Mouse (Mus musculus) embryonic facial prominence, embryonic 13.5 days (tissue): ENCODE measurements at regions not wholly inside any gene's neighbourhood (a gene's known extent, or its start where the extent isn't known, plus 50 kb on each side); places are given as distances from the start of the nearest gene placed in this dataset.

Experiments used
- ATAC-seq: fragments of 200-750 bp; cut with Nextera tagmentation; 2 replicates; pipeline ENCODE4 v1.8.0; 2017; ENCODE audit warnings: low read depth; ENCODE audit not compliant: insufficient number of reproducible peaks, insufficient read depth, low FRiP score, low TSS enrichment
- H3K27ac ChIP-seq: fragments of 300-500 bp; sonication (generic); 2 replicates; pipeline ENCODE4 v1.5.1; 2015; ENCODE audit warnings: moderate library complexity, mild to moderate bottlenecking, inconsistent platforms
- H3K27me3 ChIP-seq: fragments of 300-500 bp; sonication (generic); 2 replicates; pipeline ENCODE4 v1.6.1; 2015; ENCODE audit warnings: mild to moderate bottlenecking, inconsistent platforms
- H3K36me3 ChIP-seq: fragments of 300-500 bp; sonication (generic); 2 replicates; pipeline ENCODE4 v1.6.1; 2015; ENCODE audit warnings: mild to moderate bottlenecking, inconsistent platforms
- H3K4me1 ChIP-seq: fragments of 300-500 bp; sonication (generic); 2 replicates; pipeline ENCODE4 v1.6.1; 2015; ENCODE audit warnings: inconsistent platforms
- H3K4me2 ChIP-seq: fragments of 300-500 bp; sonication (generic); 2 replicates; pipeline ENCODE4 v1.6.1; 2015; ENCODE audit warnings: moderate library complexity, mild to moderate bottlenecking, inconsistent platforms
- H3K4me3 ChIP-seq: fragments of 300-500 bp; sonication (generic); 2 replicates; pipeline ENCODE4 v1.5.1; 2015; ENCODE audit warnings: mild to moderate bottlenecking, inconsistent platforms
- H3K9ac ChIP-seq: fragments of 300-500 bp; sonication (generic); 2 replicates; pipeline ENCODE4 v1.6.1; 2015; ENCODE audit warnings: mild to moderate bottlenecking, inconsistent platforms
- H3K9me3 ChIP-seq: fragments of 300-500 bp; sonication (generic); 2 replicates; pipeline ENCODE4 v1.6.1; 2016; ENCODE audit warnings: inconsistent platforms
- WGBS: fragments of 180-500 bp; shearing (Covaris S2); methylation state at CpG from one replicate; pipeline ENCODE4 v1.1.7; 2015; ENCODE audit warnings: mixed read lengths; 5-methylcytosine and 5-hydroxymethylcytosine counted together

DNA sequence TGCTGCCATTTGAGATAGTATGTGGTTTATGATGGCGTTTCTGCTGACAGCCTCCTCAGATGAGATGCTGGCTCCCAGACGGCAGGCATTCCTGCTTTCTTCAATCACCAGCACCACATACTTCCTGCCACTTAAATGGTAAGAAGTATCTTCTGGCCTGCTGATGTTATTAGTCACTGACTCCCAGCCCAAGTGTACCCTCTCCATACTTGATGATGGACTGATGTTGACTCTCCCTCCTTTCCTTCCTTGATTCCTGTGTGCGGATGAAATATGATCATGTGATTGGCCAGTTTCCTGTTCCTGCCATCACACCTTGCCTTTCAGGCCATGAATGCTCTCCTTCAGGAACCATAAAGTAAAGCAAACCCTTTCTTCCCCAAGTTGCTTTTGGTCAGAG, 50.8 kb upstream of the Rpl10-ps3 start:
- WGBS, result 71% methylated on average over 3 of the region's 3 CpGs
- Histone ChIP-seq H3K9me3 (no peaks in the 10 kb centered on the region), H3K9ac (no peak overlapping the region), H3K27me3 (no peaks in the 10 kb centered on the region), H3K4me2 (no peak overlapping the region), H3K4me3 (no peak overlapping the region), H3K27ac (no peak overlapping the region), H3K4me1 (no peaks in the 10 kb centered on the region), H3K36me3 (no peaks in the 10 kb centered on the region)
- no peak for ATAC-seq

DNA sequence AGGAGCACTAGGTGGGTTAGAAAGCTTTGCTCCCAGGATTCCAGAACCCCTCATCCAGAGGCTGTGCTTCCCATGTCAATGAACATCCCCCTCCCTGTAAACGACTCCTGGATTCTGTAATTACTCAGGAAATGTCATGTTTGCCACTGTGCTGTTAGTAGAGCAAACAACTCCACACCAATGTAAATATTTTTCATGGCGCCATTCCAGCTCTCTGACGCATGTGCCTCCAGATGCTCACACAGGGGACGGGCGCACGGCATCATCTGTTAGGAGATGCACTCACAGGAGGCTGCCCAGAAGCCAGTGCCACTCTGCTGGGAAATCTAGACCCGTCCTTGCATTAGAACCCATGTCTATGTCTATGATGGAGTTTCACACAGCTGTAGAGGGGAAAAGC, 51.3 kb upstream of the Rpl10-ps3 start:
- 76% methylated on average over 7 of the region's 7 CpGs for WGBS
- Histone ChIP-seq H3K27me3 (no peaks in the 10 kb centered on the region), H3K4me2 (no peak overlapping the region), H3K9ac (no peak overlapping the region), H3K27ac (no peak overlapping the region), H3K36me3 (no peaks in the 10 kb centered on the region), H3K4me3 (no peak overlapping the region), H3K4me1 (no peaks in the 10 kb centered on the region), H3K9me3 (no peaks in the 10 kb centered on the region)
- no peak for ATAC-seq

DNA sequence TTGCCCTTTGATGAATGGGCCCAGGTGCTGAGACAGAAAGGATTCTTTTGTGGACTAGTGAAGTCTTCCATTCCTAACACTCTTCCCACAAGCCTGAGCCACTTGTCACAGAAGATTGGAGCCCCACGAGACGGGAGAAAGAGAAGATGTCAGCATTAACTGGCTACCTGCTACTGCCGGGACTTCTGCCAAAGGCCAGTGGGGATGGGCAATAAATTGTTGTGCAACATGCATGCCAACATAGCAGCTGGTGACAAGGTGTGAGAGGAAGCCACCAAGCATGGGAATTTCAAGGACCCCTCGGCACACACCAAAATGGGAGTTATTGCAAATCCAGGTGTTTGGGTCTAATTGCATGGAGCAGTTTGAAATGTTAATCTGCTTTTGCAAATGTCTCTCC, 63.6 kb upstream of the Rpl10-ps3 start:
- no peak for ATAC-seq
- Histone ChIP-seq H3K4me3 (no peak overlapping the region), H3K4me2 (no peak overlapping the region), H3K27ac (no peak overlapping the region), H3K9ac (no peak overlapping the region), H3K4me1 (no peaks in the 10 kb centered on the region), H3K9me3 (no peaks in the 10 kb centered on the region), H3K27me3 (no peaks in the 10 kb centered on the region), H3K36me3 (no peaks in the 10 kb centered on the region)
- WGBS, result 85% methylated on average over 4 of the region's 4 CpGs

DNA sequence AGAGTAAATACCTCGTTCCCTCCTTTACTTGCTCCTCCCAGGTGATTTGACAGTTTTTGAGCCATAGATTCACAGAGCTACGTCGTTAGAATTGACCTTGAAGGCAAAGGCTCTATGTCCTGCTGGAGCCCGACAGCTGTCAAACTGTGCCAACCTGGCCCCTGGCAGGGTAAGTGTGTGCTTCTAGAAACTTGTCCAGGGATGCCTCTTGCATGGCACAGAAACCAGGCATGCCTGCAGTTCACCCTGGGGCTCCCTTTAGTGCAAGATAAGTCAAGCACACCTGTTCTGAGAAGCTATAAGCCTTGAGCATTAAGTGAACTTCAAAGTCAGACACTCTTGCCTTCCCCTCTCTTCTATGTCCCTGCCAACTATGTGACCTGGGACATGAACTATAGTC, 64.1 kb upstream of the Rpl10-ps3 start:
- WGBS, result 70% methylated on average over 4 of the region's 4 CpGs
- Histone ChIP-seq H3K27ac (no peak overlapping the region), H3K9ac (no peak overlapping the region), H3K36me3 (no peaks in the 10 kb centered on the region), H3K4me3 (no peak overlapping the region), H3K4me1 (no peaks in the 10 kb centered on the region), H3K4me2 (no peak overlapping the region), H3K27me3 (no peaks in the 10 kb centered on the region), H3K9me3 (no peaks in the 10 kb centered on the region)
- no peak for ATAC-seq

DNA sequence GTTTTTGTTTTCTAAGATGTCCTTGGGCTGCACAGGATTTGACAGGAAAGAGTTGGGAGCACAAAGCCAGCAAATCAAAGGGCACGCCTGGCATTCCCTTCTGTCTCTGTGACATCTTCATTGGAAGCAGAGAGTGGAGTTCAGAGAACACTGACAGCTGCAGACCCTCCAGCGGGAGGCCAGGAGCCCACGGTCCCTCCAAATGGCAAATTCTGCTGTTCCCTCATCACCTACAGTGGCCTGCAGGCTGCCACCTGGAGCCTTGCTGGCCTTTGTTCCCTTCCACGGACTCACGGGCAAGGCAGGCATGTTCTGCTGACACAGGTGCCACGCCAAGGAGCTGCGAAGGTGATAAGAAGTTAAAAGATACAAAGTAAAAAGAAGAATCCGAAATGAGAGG, 68.2 kb upstream of the Rpl10-ps3 start:
- Histone ChIP-seq H3K4me2 (no peak overlapping the region), H3K4me3 (no peak overlapping the region), H3K9me3 (no peaks in the 10 kb centered on the region), H3K9ac (no peak overlapping the region), H3K36me3 (no peaks in the 10 kb centered on the region), H3K27me3 (no peaks in the 10 kb centered on the region), H3K27ac (no peak overlapping the region), H3K4me1 (0 out of 2 replicates have a peak, but pooled peaks cover 4% of the 10 kb centered on the region)
- no peak for ATAC-seq
- 78% methylated on average over 8 of the region's 8 CpGs for WGBS

DNA sequence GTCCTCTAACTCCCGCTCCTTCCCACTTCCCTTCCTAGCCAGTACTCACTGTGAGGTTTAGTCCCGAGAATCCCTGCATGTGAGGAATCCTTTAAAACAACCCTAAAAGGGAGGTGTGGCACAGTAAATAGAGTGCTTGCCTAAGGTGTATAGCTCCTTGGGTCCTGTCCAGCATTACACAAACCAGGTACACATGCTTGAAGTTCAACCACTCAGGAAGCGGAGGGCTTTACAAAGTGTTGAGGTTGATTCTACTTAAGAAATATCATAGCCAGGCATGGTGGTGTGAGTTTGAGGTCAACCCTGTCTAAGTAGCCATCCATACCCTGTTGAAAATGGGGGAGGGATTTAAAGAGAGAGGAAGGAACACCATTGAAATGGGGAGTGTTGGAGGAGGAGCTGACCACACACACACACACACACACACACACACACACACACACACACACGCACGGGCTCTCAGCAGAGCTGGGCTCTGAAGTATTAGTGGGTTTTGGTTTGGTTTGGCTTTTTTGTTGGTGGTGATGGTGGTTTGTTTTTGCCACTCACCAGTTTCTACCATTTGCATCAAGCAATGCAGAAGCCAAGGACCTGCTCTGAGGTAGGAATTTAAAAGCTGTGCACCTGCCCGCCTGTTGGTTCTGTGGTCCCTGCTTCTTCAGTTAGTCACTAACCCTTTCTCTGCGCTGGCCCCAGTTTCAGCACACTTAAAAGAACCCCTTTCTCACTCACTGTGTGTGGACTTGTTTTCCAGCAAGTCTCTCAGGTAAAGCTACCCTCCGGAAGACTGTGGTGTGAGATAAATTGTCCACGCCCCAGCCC, 69.0 kb upstream of the Rpl10-ps3 start:
- Histone ChIP-seq H3K36me3 (no peaks in the 10 kb centered on the region), H3K4me2 (no peak overlapping the region), H3K4me1 (0 out of 2 replicates have a peak, but pooled peaks cover 4% of the 10 kb centered on the region), H3K27me3 (no peaks in the 10 kb centered on the region), H3K9ac (no peak overlapping the region), H3K9me3 (no peaks in the 10 kb centered on the region), H3K4me3 (no peak overlapping the region), H3K27ac (no peak overlapping the region)
- whole genome bisulfite sequencing, result 80% methylated on average over 9 of the region's 9 CpGs
- ATAC-seq, result no peak

DNA sequence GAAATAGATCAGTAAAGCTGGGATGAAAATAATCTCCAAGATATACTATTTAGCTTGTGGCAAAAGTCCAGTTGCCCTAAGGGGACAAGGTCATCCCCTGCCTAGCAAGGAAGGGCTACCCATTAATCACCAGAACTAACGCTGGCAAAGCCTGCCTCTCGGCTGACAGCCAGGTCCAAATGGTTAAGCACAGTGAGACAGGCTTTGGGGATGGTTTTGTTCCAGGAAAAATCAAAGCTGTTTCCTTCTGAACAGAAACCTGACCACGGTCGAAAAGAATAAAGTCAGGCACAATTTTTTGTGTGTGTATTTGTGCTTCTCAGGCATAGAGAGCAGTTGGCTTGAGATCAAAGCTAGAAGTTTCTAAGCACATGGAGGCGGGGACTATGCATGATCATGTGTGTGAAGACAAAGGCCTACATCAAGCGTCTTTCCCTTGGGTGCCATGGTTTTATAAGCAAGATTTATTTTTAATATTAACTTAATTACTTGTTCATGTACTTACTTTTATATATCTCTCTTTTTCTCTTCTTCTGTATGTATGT, 70.1 kb upstream of the Rpl10-ps3 start:
- Histone ChIP-seq H3K36me3 (no peaks in the 10 kb centered on the region), H3K4me2 (no peak overlapping the region), H3K4me1 (0 out of 2 replicates have a peak, but pooled peaks cover 4% of the 10 kb centered on the region), H3K4me3 (no peak overlapping the region), H3K27ac (no peak overlapping the region), H3K9me3 (no peaks in the 10 kb centered on the region), H3K9ac (no peak overlapping the region), H3K27me3 (no peaks in the 10 kb centered on the region)
- WGBS, result 47% methylated on average over 6 of the region's 6 CpGs
- ATAC-seq, result no peak

DNA sequence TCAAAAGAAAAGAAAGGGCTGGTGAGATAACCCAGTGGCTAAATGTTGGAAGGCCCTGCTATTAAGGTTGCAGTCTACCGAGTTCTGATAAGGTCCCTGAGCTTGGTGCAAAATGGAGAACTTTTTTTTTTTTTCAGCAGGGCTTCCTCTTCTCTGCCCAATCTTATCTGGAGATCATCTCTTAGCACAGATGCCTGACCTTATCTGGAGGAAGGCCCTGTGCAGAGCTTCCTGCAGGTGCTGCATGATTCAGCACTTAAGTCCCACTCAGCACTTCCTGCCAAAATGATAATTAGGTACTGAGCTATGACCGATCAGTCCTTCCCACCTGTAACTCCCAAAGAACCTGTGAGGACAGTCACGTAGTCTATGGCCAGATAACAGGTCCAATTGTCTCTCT, 71.9 kb upstream of the Rpl10-ps3 start:
- Histone ChIP-seq H3K36me3 (no peaks in the 10 kb centered on the region), H3K27ac (no peak overlapping the region), H3K4me1 (0 out of 2 replicates have a peak, but pooled peaks cover 6% of the 10 kb centered on the region), H3K9me3 (no peaks in the 10 kb centered on the region), H3K4me3 (no peak overlapping the region), H3K4me2 (no peak overlapping the region), H3K9ac (no peak overlapping the region), H3K27me3 (no peaks in the 10 kb centered on the region)
- ATAC-seq, result no peak
- WGBS, result 78% methylated on average over 3 of the region's 3 CpGs

DNA sequence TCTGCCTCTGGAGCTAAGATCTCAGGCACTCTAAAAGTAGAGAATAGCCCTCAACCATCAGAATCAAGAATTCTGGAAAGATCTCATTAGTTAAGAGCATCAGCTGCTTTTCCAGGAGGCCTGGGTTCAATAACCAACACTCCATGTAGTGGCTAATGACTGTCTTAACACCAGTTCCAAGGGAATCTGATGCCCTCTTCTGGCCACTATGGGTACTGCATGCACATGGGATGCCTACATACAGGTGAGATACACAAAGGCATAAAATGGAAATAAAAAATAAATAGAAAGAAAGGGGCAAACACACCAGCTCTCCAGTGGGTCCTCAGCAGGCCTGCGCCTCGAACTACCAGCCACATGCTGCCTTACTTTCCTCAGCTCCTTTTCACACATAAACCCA, 73.3 kb upstream of the Plet1 start:
- ATAC-seq, result no peak
- Histone ChIP-seq H3K4me3 (no peak overlapping the region), H3K4me1 (peaks cover 7% of the 10 kb centered on the region; the same call in 1 of the 2 replicates), H3K9ac (no peak overlapping the region), H3K36me3 (no peaks in the 10 kb centered on the region), H3K4me2 (no peak overlapping the region), H3K27me3 (no peaks in the 10 kb centered on the region), H3K9me3 (no peaks in the 10 kb centered on the region), H3K27ac (no peak overlapping the region)
- 92% methylated on average over 2 of the region's 2 CpGs for WGBS

DNA sequence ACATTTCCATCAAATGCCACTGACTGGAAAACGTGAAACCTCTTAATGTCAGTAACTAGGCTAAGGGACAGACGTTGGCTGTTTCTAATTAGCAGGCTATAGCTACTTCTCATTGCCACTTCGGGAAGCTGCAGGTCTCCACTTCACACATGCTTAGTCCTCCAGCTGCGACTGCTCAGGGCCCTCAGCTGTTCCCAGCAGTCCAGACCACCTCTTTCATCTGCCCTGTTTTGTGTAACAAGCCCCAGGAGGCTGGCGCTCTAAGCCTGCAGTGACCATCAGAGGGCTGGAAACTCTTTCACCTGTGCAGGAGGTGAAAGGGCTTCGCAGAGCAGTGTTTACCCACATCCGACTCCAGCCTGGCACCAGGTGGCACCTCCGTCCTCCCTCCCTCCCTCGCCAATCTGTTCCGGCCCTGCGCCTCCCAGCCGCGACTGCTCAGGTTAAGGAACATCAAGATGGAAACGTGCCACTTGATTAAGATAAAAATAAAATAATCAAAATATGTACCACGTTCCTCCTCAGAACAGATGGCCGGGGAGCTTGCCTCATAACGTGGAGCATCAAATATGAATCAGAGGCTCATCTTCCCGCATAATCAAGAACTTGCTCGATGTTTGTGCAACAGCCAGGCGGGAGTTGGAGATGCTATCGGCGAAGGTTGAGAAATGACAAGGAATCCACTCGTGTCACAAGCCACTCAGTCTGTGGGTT, 72.6 kb upstream of the Plet1 start:
- H3K36me3 ChIP-seq, result no peaks in the 10 kb centered on the region
- H3K27ac ChIP-seq, result no peak overlapping the region
- H3K4me1 ChIP-seq, result peaks cover 7% of the 10 kb centered on the region; the same call in 1 of the 2 replicates
- H3K4me3 ChIP-seq, result no peak overlapping the region
- ATAC-seq, result no peak
- WGBS, result 70% methylated on average over 23 of the region's 23 CpGs
- no peak overlapping the region for H3K4me2 ChIP-seq
- H3K27me3 ChIP-seq, result no peaks in the 10 kb centered on the region
- 0 out of 2 replicates have a peak overlapping the region, but pooled peaks have one; percentile 27 for H3K9ac ChIP-seq
- no peaks in the 10 kb centered on the region for H3K9me3 ChIP-seq

DNA sequence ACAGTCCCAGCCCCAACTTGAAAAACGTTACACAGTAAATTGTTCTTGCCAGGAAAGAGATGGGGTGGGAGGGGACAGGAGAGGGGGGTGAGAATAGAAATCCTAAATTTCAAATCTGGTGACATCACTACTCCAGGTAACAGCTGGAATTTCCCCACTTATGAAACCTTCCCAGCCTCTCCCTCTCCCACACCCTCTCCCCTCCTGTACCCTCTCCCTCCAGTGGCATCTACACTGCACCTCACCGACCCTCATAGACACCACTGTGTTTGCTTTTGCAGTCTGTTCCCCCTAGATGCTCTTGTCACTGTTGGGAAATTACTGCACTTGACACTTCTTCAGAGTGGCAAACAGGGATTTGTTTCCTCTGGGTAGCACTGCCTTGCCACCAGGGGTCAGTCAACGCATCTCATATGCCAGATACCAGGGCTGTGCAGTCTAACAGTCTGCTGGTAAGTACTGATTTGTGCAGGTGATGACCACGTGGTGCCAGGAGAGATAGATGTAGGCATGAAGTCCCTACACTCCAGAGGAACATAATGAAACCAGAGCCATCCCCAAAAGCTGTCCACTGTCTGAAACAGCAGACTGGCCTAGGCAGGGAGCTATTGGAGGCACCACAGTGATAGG, 68.3 kb upstream of the Plet1 start:
- Histone ChIP-seq H3K4me2 (no peak overlapping the region), H3K27me3 (0 out of 2 replicates have a peak, but pooled peaks cover 9% of the 10 kb centered on the region), H3K9me3 (no peaks in the 10 kb centered on the region), H3K4me3 (no peak overlapping the region), H3K4me1 (peaks cover 10% of the 10 kb centered on the region; the same call in 1 of the 2 replicates), H3K36me3 (no peaks in the 10 kb centered on the region), H3K9ac (no peak overlapping the region), H3K27ac (no peak overlapping the region)
- ATAC-seq, result no peak
- 41% methylated on average over 4 of the region's 4 CpGs for WGBS
